ENCODE assay signal across 23 mouse cellular contexts in genomic region chr1:136255174-136255573, GRCm38 (mm10). TPM values are rescaled to one million over a fixed set of nuclear protein-coding genes. Genes with fewer than 3 reads are reported as not detected.
A peak's percentile ranks its signal among the peaks of the same experiment; 100 is the strongest.
DNase-seq lines count a peak whose midpoint lies in the region; TF ChIP-seq lines count a peak whose summit lies in the region.
"Had no signal": no experiment of that assay in that cellular context is flagged by ENCODE, and none has a peak within 500 bp of the region (broad histone marks: within the 10 kb centered on the region; RNA-seq: fewer than 3 reads in every experiment).

No protein-coding gene starts in this region.

- H3K27me3 ChIP-seq in thymus, adult 2 months (ENCODE audit: control insufficient read depth, insufficient read depth, low read length) = peaks cover 5% of the 10 kb centered on the region; the same call in 1 of the 2 replicates

- peaks cover 53% of the 10 kb centered on the region for H3K4me1 ChIP-seq in thymus, adult 2 months (replicated peaks; ENCODE audit: control insufficient read depth, insufficient read depth, low read length)

- WGBS in thymus, adult 2 months = 0% methylated on average over 6 of the region's 6 CpGs

- peak overlapping the region; percentile 12; the same call in 1 of the 2 replicates for H3K4me3 ChIP-seq in thymus, adult 2 months (ENCODE audit: control insufficient read depth, insufficient read depth, low read length)
- H3K4me3 ChIP-seq: embryonic facial prominence, embryonic 12.5 days; forebrain, embryonic 12.5 days; heart, adult 2 months; hindbrain, embryonic 12.5 days; neural tube, embryonic 15.5 days had no signal

- TF ChIP-seq CTCF in thymus, adult 2 months (IDR thresholded peaks at IDR 0.05; ENCODE audit: borderline replicate concordance, control insufficient read depth, extremely low read depth, insufficient read depth, low read length, poor library complexity) = no peak

- no peaks in the 10 kb centered on the region for H3K36me3 ChIP-seq in thymus, adult 2 months (ENCODE audit: control insufficient read depth, insufficient read depth, low read length)
- H3K36me3 ChIP-seq: embryonic facial prominence, embryonic 12.5 days; forebrain, embryonic 12.5 days; hindbrain, embryonic 12.5 days; neural tube, embryonic 15.5 days had no signal

- no peak overlapping the region for H3K27ac ChIP-seq in thymus, adult 2 months (ENCODE audit: control insufficient read depth, insufficient read depth, low read length)
- H3K27ac ChIP-seq: embryonic facial prominence, embryonic 12.5 days; forebrain, embryonic 12.5 days; heart, adult 2 months; hindbrain, embryonic 12.5 days; liver, embryonic 14.5 days; neural tube, embryonic 15.5 days had no signal

- no peak for TF ChIP-seq POLR2A in thymus, adult 2 months (IDR thresholded peaks at IDR 0.05; ENCODE audit: control insufficient read depth, extremely low read depth, insufficient read depth, low read length, poor library complexity)

- DNase-seq in embryo, embryonic 9.5 days (ENCODE audit: extremely low spot score) = peak; percentile 29
- DNase-seq in embryo, embryonic 10.5 days (ENCODE audit: low spot score) = no peak
- DNase-seq in thymus, adult 2 months = no peak
- no peak for DNase-seq in thymus, postnatal 10 days (ENCODE audit: low spot score in 2 of 2)
- DNase-seq in induced T-regulatory cell, adult 2 months (ENCODE audit: low read depth) = peak; percentile 86
- DNase-seq in lung, postnatal 4 days = no peak
- DNase-seq in kidney, postnatal 4 days = no peak
- no peak for DNase-seq in right cerebral cortex, adult 2 months (ENCODE audit: low spot score in 2 of 2)
- DNase-seq: cerebellum, adult 2 months; heart, adult 2 months; kidney, adult 2 months; kidney, postnatal 36 days; layer of hippocampus, postnatal 36 days; left cerebral cortex, postnatal 4 days; lung, postnatal 10 days; spleen, adult 18-20 months had no signal

RNA-seq across cellular contexts. Expression of gene Gpr25, which starts 5.5 kb away (rescaled TPM):
- 24.4 and 41.7 TPM in 2 replicates for polyA plus RNA-seq in thymus, adult 2 months (2012; rRNA removed)
- polyA plus RNA-seq: embryonic facial prominence, embryonic 12.5 days; forebrain, embryonic 12.5 days; heart, adult 2 months; hindbrain, embryonic 12.5 days; liver, embryonic 14.5 days; Patski had no signal

RNA-seq across cellular contexts. Expression of gene Inava, which starts 21.1 kb away (rescaled TPM):
- 8.5 and 9.7 TPM in 2 replicates for polyA plus RNA-seq in thymus, adult 2 months (2012; rRNA removed)

RNA-seq across cellular contexts. Expression of gene Mroh3, which starts 42.5 kb away (rescaled TPM):
- 0.10 and 0.11 TPM in 2 replicates for polyA plus RNA-seq in thymus, adult 2 months (2012; rRNA removed)
- polyA plus RNA-seq: heart, adult 2 months; midbrain, postnatal 0 days; neural tube, embryonic 15.5 days had no signal

Comparison
In these comparisons a context has a peak if more than half of its experiments do, and no peak if none do; other contexts are left out.
1. DNase-seq: peak in embryo, embryonic 9.5 days (single experiment) and induced T-regulatory cell, adult 2 months (single experiment); none in embryo, embryonic 10.5 days (single experiment), thymus, adult 2 months (single experiment), thymus, postnatal 10 days (0 of 2), lung, postnatal 4 days (0 of 2), kidney, postnatal 4 days (0 of 2) and right cerebral cortex, adult 2 months (0 of 2).